Mouse (Mus musculus) monocyte, adult 5-6 weeks (primary cell): ENCODE results near the gene Syt2. TPM values are rescaled to one million over a fixed set of nuclear protein-coding genes. Genes with fewer than 3 reads are reported as not detected.

Source experiments
- ATAC-seq: fragments of 153-309, 156-312 bp; replicated peaks from 2 replicates; pipeline ENCODE4 v1.8.0; 2017; ENCODE audit warnings: mild to moderate bottlenecking; ENCODE audit not compliant: low TSS enrichment, insufficient number of reproducible peaks, severe bottlenecking, poor library complexity, low FRiP score
- total RNA-seq: library from RNA; stranded (forward); fragments of 200-1000, 200-491, 200-594 nt; gene quantifications from 3 replicates; pipeline ENCODE4 v1.2.3, GENCODE M21; 2017

Gene Syt2
- total RNA-seq, 1 experiment from 2014 or later, result not detected

GRCm38 (mm10) chr1:134782797-134783196 lies 136.3 kb downstream of the Syt2 start:
- no peak for ATAC-seq

- ATAC-seq, result no peak
Measured at GRCm38 (mm10) chr1:134783958-134784357, 137.5 kb downstream of the Syt2 start.

- 0 out of 2 replicates have a peak, but pooled peaks have one; percentile 40 for ATAC-seq
Measured at GRCm38 (mm10) chr1:134784481-134784880, 138.0 kb downstream of the Syt2 start.

GRCm38 (mm10) chr1:134784911-134785310 lies 138.4 kb downstream of the Syt2 start:
- ATAC-seq, result peak; percentile 22; the same call in 1 of the 2 replicates

GRCm38 (mm10) chr1:134788096-134788495 lies 141.6 kb downstream of the Syt2 start:
- ATAC-seq, result no peak

- no peak for ATAC-seq
Measured at GRCm38 (mm10) chr1:134790716-134791439, 144.4 kb downstream of the Syt2 start.

GRCm38 (mm10) chr1:134791456-134791855 lies 145.0 kb downstream of the Syt2 start:
- ATAC-seq, result no peak

GRCm38 (mm10) chr1:134796076-134796475 lies 149.6 kb downstream of the Syt2 start:
- no peak for ATAC-seq

- no peak for ATAC-seq
Measured at GRCm38 (mm10) chr1:134796536-134796935, 150.1 kb downstream of the Syt2 start.

- ATAC-seq, result no peak
Measured at GRCm38 (mm10) chr1:134801758-134802157, 155.3 kb downstream of the Syt2 start.

GRCm38 (mm10) chr1:134803286-134804117 lies 157.0 kb downstream of the Syt2 start:
- peak; percentile 50; the same call in 1 of the 2 replicates for ATAC-seq

GRCm38 (mm10) chr1:134804373-134804772 lies 157.9 kb downstream of the Syt2 start:
- no peak for ATAC-seq

GRCm38 (mm10) chr1:134805471-134805870 lies 159.0 kb downstream of the Syt2 start:
- no peak for ATAC-seq

Other genes starting within 250 kb of the Syt2 start
- 56.4 to 76.4 TPM (median 62.0 TPM) in 3 replicates for gene Cyb5r1, start 241.1 kb upstream of the Syt2 start, total RNA-seq
- 133 to 190 TPM (median 182 TPM) in 3 replicates for gene Adipor1, start 231.3 kb upstream of the Syt2 start, total RNA-seq
- gene Klhl12, start 191.1 kb upstream of the Syt2 start, total RNA-seq, result 21.9 to 33.3 TPM (median 32.5 TPM) in 3 replicates
- 20.7 to 26.9 TPM (median 26.7 TPM) in 3 replicates for gene Rabif, start 152.0 kb upstream of the Syt2 start, total RNA-seq
- gene Mgat4e, start 97.0 kb upstream of the Syt2 start, total RNA-seq, result not detected in 3 replicates
- gene Kdm5b, start 86.5 kb upstream of the Syt2 start, total RNA-seq, result 22.2 to 37.2 TPM (median 32.1 TPM) in 3 replicates